Mouse (Mus musculus) ES-E14 (cell line): ENCODE measurements around the gene Isg20l2. TPM values are rescaled to one million over a fixed set of nuclear protein-coding genes. Genes with fewer than 3 reads are reported as not detected.

Source experiments
- DNase-seq: peaks from one replicate; pipeline ENCODE4 v3.0.0-alpha.2; 2013; ENCODE audit warnings: low read depth, low spot score
- H3K27ac ChIP-seq: 2 replicates; pipeline ENCODE4 v1.5.1; 2012; ENCODE audit warnings: low read depth, mild to moderate bottlenecking, low read length, moderate library complexity, mixed read lengths; ENCODE audit not compliant: poor library complexity, insufficient read depth, severe bottlenecking
- H3K36me3 ChIP-seq: 2 replicates; pipeline ENCODE4 v1.6.1; 2012; ENCODE audit warnings: mild to moderate bottlenecking, low read length, moderate library complexity, mixed read lengths; ENCODE audit not compliant: control insufficient read depth, poor library complexity, insufficient read depth, severe bottlenecking
- H3K4me1 ChIP-seq, 2 experiments: fragments of 150-350 bp in 1 of 2; sonication (generic) in 1 of 2; 2 replicates each; pipeline ENCODE4 v1.6.1; 2012; ENCODE audit warnings: low read length in 2 of 2, mild to moderate bottlenecking in 1 of 2, mixed read lengths in 1 of 2; ENCODE audit not compliant: control insufficient read depth in 2 of 2, insufficient read depth in 2 of 2, poor library complexity in 1 of 2
- H3K4me3 ChIP-seq, 2 experiments: fragments of 150-350 bp in 1 of 2; sonication (generic) in 1 of 2; 2 replicates each; pipeline ENCODE4 v1.5.1; 2012; ENCODE audit warnings: low read length in 2 of 2, low read depth in 1 of 2, mild to moderate bottlenecking in 1 of 2, mixed read lengths in 1 of 2; ENCODE audit not compliant: insufficient read depth in 1 of 2, poor library complexity in 1 of 2, severe bottlenecking in 1 of 2
- H3K9ac ChIP-seq: 2 replicates; pipeline ENCODE4 v1.6.1; 2012; ENCODE audit warnings: low read depth, mild to moderate bottlenecking, low read length, mixed read lengths; ENCODE audit not compliant: poor library complexity, insufficient read depth, severe bottlenecking
- H3K9me3 ChIP-seq: fragments of 150-350 bp; sonication (generic); 2 replicates; pipeline ENCODE4 v1.6.1; 2012; ENCODE audit warnings: low read depth, mild to moderate bottlenecking, low read length; ENCODE audit not compliant: control insufficient read depth, insufficient read depth
- CHD2 ChIP-seq: IDR thresholded peaks from 2 replicates; pipeline ENCODE4 v1.6.1; 2014; ENCODE audit warnings: mild to moderate bottlenecking, low read depth, low read length, inconsistent platforms
- HCFC1 ChIP-seq: IDR thresholded peaks from 2 replicates; pipeline ENCODE4 v1.6.1; 2012; ENCODE audit warnings: low read length, inconsistent platforms, borderline replicate concordance; ENCODE audit not compliant: insufficient read depth
- MAFK ChIP-seq: IDR thresholded peaks from 2 replicates; pipeline ENCODE4 v1.6.1; 2014; ENCODE audit warnings: mild to moderate bottlenecking, low read depth, low read length, inconsistent platforms; ENCODE audit not compliant: insufficient read depth
- ZC3H11A ChIP-seq: IDR thresholded peaks from 2 replicates; pipeline ENCODE4 v1.6.1; 2012; ENCODE audit warnings: low read depth, mild to moderate bottlenecking, inconsistent platforms, low read length, borderline replicate concordance
- ZNF384 ChIP-seq: IDR thresholded peaks from 2 replicates; pipeline ENCODE4 v1.6.1; 2012; ENCODE audit warnings: low read depth, low read length, inconsistent platforms
- in situ Hi-C, 2 experiments: fragments of 600-800 bp; cut with MboI; formaldehyde crosslinking; loops; one replicate each; pipeline ENCODE4 v1.15.1; 2025; ENCODE audit warnings: low sequenced_read_pairs in 2 of 2, inconsistent platforms in 1 of 2; ENCODE audit not compliant: unreplicated experiment in 2 of 2
- total RNA-seq: library from RNA; depleted of rRNA; stranded (reverse); fragments of 300-350 nt; gene quantifications from 2 replicates; pipeline ENCODE4 v1.2.3, GENCODE M21; 2012

The Isg20l2 gene
- total RNA-seq, 1 experiment: 40.1 TPM

- Histone ChIP-seq H3K27ac (no peak overlapping the region), H3K9ac (0 out of 2 replicates have a peak overlapping the region, but pooled peaks have one; percentile 13), H3K4me1 (peaks cover 7 to 19% of the 10 kb centered on the region in 2 experiments; a peak in 3 of 4 replicates), H3K4me3 (peak overlapping the region; percentile 18 to 68; a peak in 3 of 4 replicates), H3K9me3 (no peaks in the 10 kb centered on the region), H3K36me3 (no peaks in the 10 kb centered on the region)
- in situ Hi-C loops: no loop called here
- no peak for DNase-seq
- no peak for TF ChIP-seq HCFC1
- no peak for TF ChIP-seq ZC3H11A
- no peak for TF ChIP-seq CHD2
- TF ChIP-seq ZNF384: no peak
- TF ChIP-seq MAFK: no peak
Measured at GRCm38 (mm10) chr3:87972203-87972664, 42.1 kb downstream of the Isg20l2 start.

- Histone ChIP-seq H3K9ac (no peak overlapping the region), H3K27ac (no peak overlapping the region), H3K9me3 (no peaks in the 10 kb centered on the region), H3K4me1 (peaks cover 7 to 19% of the 10 kb centered on the region in 2 experiments; a peak in 3 of 4 replicates), H3K4me3 (0 out of 4 replicates have a peak overlapping the region, but pooled peaks of 1 of the 2 experiments have one; percentile 18), H3K36me3 (no peaks in the 10 kb centered on the region)
- TF ChIP-seq CHD2 (no peak), HCFC1 (no peak), MAFK (no peak), ZNF384 (no peak), ZC3H11A (no peak)
- no peak for DNase-seq
- in situ Hi-C loops: no loop called here
Measured at GRCm38 (mm10) chr3:87972776-87973175, 42.7 kb downstream of the Isg20l2 start.

DNA sequence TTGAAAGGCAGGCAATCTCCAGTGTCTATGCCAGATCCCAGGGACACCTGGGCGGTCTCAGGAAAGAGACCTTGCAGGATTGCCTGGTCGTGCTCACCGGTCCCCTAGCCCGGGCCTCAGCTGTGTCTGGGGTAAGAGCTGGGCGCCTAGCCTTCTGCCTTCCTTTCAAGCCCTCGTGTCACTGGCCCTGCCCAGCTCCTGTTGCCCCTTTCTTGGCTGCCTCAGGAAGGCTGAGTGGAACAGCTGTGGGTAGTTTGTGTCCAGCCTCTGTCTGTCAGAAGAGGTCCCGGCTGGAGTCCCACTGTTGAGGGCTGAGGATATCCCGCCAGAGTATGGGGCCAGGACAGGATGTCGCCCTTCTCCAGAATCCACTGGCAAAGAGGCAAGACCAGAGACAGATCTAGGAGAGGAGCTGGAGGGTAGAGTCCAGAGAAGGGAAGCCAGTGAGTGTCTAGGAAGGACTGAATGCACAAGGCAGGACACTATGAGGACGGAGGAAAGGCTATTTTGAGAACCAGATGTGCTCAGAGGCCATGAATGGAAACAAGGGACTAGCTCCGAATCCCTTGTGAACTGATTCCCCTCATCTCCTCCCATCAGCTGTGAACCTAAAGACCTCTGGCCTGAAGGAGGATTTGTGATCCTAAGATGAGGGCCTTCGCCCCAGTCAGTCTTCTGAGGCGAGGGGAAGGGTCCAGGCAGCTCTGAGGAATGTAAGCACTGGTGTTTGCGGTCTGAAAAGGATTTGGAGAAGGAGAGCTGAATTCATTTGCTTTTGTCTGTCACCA lies 43.7 kb downstream of the Isg20l2 start:
- peak overlapping the region in 1 of 2 experiments; percentile 10; a peak in 1 of 4 replicates for H3K4me3 ChIP-seq
- in situ Hi-C loops: no loop called here

GRCm38 (mm10) chr3:87974381-87974987 lies 44.4 kb downstream of the Isg20l2 start:
- no peak; the same call in 1 of the 2 replicates for TF ChIP-seq CHD2
- TF ChIP-seq ZNF384: no peak
- 0 out of 2 replicates have a peak, but pooled peaks have one; percentile 0 for TF ChIP-seq HCFC1
- no peak for TF ChIP-seq MAFK
- no peak for TF ChIP-seq ZC3H11A
- Histone ChIP-seq H3K9ac (no peak overlapping the region), H3K36me3 (no peaks in the 10 kb centered on the region), H3K27ac (no peak overlapping the region), H3K9me3 (no peaks in the 10 kb centered on the region), H3K4me1 (peaks cover 7 to 19% of the 10 kb centered on the region in 2 experiments; a peak in 3 of 4 replicates), H3K4me3 (peak overlapping the region in 1 of 2 experiments; percentile 35; a peak in 2 of 4 replicates)
- DNase-seq: peak; percentile 99
- in situ Hi-C loops: no loop called here

More for the DNA sequence above, 43.7 kb downstream of the Isg20l2 start:
- no peaks in the 10 kb centered on the region for H3K9me3 ChIP-seq
- DNase-seq: no peak
- no peak overlapping the region for H3K9ac ChIP-seq
- no peak overlapping the region for H3K27ac ChIP-seq
- TF ChIP-seq HCFC1 (0 out of 2 replicates have a peak, but pooled peaks have one; percentile 26), MAFK (no peak)
- H3K36me3 ChIP-seq: no peaks in the 10 kb centered on the region
- peaks cover 7 to 19% of the 10 kb centered on the region in 2 experiments; a peak in 3 of 4 replicates for H3K4me1 ChIP-seq
